Mouse (Mus musculus) olfactory bulb, adult 2 months (tissue): ENCODE measurements around the gene Ppp1r32.

Experiments
- CTCF ChIP-seq: fragments of 200-500 bp; IDR thresholded peaks from 2 replicates; pipeline ENCODE4 v1.5.1; 2012; ENCODE audit warnings: low read depth, mild to moderate bottlenecking, low read length, moderate library complexity; ENCODE audit not compliant: insufficient read depth
- POLR2A ChIP-seq: fragments of 200-500 bp; IDR thresholded peaks from 2 replicates; pipeline ENCODE4 v1.6.1; 2012; ENCODE audit warnings: mild to moderate bottlenecking, low read depth, low read length, moderate library complexity; ENCODE audit not compliant: insufficient read depth

DNA sequence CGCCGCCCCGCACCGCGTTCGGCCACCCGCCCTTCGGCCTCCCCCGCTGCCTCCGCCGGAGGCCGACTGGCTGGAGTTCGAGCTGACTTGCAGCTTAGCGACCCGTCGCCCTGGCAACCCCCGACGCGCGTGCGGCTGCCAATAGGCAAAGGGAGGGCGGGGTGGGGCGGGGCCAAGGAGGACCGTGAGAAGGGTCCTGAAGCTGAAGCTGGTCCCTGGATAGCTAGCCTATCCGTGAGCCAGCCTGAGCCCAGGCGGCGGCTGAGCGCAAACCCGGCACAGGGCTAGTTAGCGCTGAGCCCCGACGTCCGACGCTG lies 25.3 kb downstream of the Ppp1r32 start:
- TF ChIP-seq POLR2A (no peak), CTCF (no peak)
